Mouse (Mus musculus): ENCODE measurements around the gene Aspn.

DNA sequence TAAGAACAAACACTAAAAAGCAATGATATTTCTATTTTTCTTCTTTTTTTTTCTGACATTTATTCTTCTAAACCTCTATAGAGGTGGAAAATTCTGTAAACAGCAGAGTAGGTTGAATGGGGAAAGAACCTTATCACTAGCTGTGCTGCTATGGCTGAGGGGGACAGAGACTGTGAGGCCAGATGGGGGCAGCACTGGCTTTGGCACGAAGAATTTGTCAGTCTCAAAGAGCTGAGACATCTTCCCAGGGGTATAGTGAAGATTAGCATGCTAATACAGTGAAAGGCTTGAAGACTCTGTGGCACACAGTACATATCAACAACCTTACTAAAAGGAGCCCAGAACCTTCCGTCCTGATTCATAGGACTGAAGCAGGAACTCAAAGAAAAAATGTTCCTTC, 14.9 kb downstream of the Aspn start:
- TF ChIP-seq POLR2A (IDR thresholded peaks at IDR 0.05; ENCODE audit: insufficient read depth, low read length) (no peak), CTCF (IDR thresholded peaks at IDR 0.05; ENCODE audit: low read depth, low read length) (peak; percentile 65)
